30 mouse cellular contexts compared by ENCODE assay signal in genomic region chr3:3016572-3016971, GRCm38 (mm10).
DNase-seq lines count a peak whose midpoint lies in the region; ATAC-seq and TF ChIP-seq lines count a peak whose summit lies in the region.
"Had no signal": no experiment of that assay in that cellular context is flagged by ENCODE, and none has a peak within 500 bp of the region (broad histone marks: within the 10 kb centered on the region; RNA-seq: fewer than 3 reads in every experiment).

No protein-coding gene starts in this region.

- WGBS in heart, embryonic 10.5 days = 73% methylated on average over 1 of the region's 1 CpGs
- 83% methylated on average over 1 of the region's 1 CpGs for WGBS in limb, embryonic 11.5 days
- WGBS in limb, embryonic 10.5 days = 90% methylated on average over 1 of the region's 1 CpGs
- 90% methylated on average over 1 of the region's 1 CpGs for WGBS in midbrain, embryonic 12.5 days
- WGBS in midbrain, embryonic 13.5 days = 87% methylated on average over 1 of the region's 1 CpGs
- WGBS in liver, postnatal 0 days (ENCODE audit: insufficient replicate concordance) = 87% methylated on average over 1 of the region's 1 CpGs

- no peaks in the 10 kb centered on the region for H3K27me3 ChIP-seq in heart, embryonic 10.5 days (ENCODE audit: insufficient read depth, poor library complexity, severe bottlenecking)
- H3K27me3 ChIP-seq in limb, embryonic 11.5 days (ENCODE audit: control insufficient read depth, insufficient read depth, low read length) = no peaks in the 10 kb centered on the region
- no peaks in the 10 kb centered on the region for H3K27me3 ChIP-seq in limb, embryonic 10.5 days (ENCODE audit: low read depth, poor library complexity, severe bottlenecking)
- H3K27me3 ChIP-seq in midbrain, embryonic 12.5 days = no peaks in the 10 kb centered on the region
- no peaks in the 10 kb centered on the region for H3K27me3 ChIP-seq in midbrain, embryonic 13.5 days
- H3K27me3 ChIP-seq in liver, postnatal 0 days (ENCODE audit: insufficient read depth, low read length) = no peaks in the 10 kb centered on the region
- H3K27me3 ChIP-seq: embryonic facial prominence, embryonic 12.5 days; forebrain, embryonic 15.5 days; limb, embryonic 12.5 days; liver, embryonic 13.5 days had no signal

- peak; percentile 62 for DNase-seq in heart, embryonic 10.5 days (ENCODE audit: low spot score)
- no peak for DNase-seq in heart, adult 9 months (ENCODE audit: low spot score in 2 of 2)
- peak; percentile 5 for DNase-seq in limb, embryonic 11.5 days (ENCODE audit: low spot score)
- DNase-seq in limb, embryonic 10.5 days (ENCODE audit: low spot score) = no peak
- DNase-seq in liver, postnatal 0 days = peak; percentile 6
- DNase-seq: adrenal gland, postnatal 14 days; cerebellum, adult 11 months; cerebellum, adult 9-10 months; cerebellum, postnatal 36 days; gastrocnemius, postnatal 25 days; kidney, adult 8-10 months; layer of hippocampus, adult 9-11 months; liver, embryonic 13.5 days; lung, adult 2 months; lung, postnatal 10 days; midbrain, embryonic 14.5 days; right cerebral cortex, postnatal 25 days had no signal

- H3K4me3 ChIP-seq in heart, embryonic 10.5 days = no peak overlapping the region
- no peak overlapping the region for H3K4me3 ChIP-seq in limb, embryonic 11.5 days (ENCODE audit: low read depth, low read length)
- no peak overlapping the region for H3K4me3 ChIP-seq in limb, embryonic 10.5 days
- no peak overlapping the region for H3K4me3 ChIP-seq in midbrain, embryonic 12.5 days
- no peak overlapping the region for H3K4me3 ChIP-seq in midbrain, embryonic 13.5 days (replicated peaks)
- no peak overlapping the region for H3K4me3 ChIP-seq in liver, postnatal 0 days (ENCODE audit: low read depth, low read length)
- H3K4me3 ChIP-seq: embryonic facial prominence, embryonic 12.5 days; forebrain, embryonic 10.5 days; forebrain, embryonic 15.5 days; heart, adult 2 months; limb, embryonic 12.5 days; liver, embryonic 13.5 days had no signal

- no peak for TF ChIP-seq EP300 in liver, postnatal 0 days (IDR thresholded peaks at IDR 0.05; ENCODE audit: low read depth)

- TF ChIP-seq CTCF in liver, postnatal 0 days (IDR thresholded peaks at IDR 0.05; ENCODE audit: low read depth) = no peak

- H3K4me2 ChIP-seq in limb, embryonic 11.5 days (ENCODE audit: low read depth, severe bottlenecking) = no peak overlapping the region
- H3K4me2 ChIP-seq in midbrain, embryonic 12.5 days (replicated peaks) = no peak overlapping the region
- H3K4me2 ChIP-seq in midbrain, embryonic 13.5 days (replicated peaks) = no peak overlapping the region
- no peak overlapping the region for H3K4me2 ChIP-seq in liver, postnatal 0 days (ENCODE audit: low read depth, low read length)
- H3K4me2 ChIP-seq: embryonic facial prominence, embryonic 12.5 days; forebrain, embryonic 15.5 days; limb, embryonic 12.5 days; liver, embryonic 13.5 days had no signal

- peaks cover 63% of the 10 kb centered on the region for H3K9me3 ChIP-seq in heart, embryonic 10.5 days
- H3K9me3 ChIP-seq in limb, embryonic 11.5 days (ENCODE audit: control insufficient read depth, low read length) = peaks cover 54% of the 10 kb centered on the region
- peaks cover 61% of the 10 kb centered on the region for H3K9me3 ChIP-seq in limb, embryonic 10.5 days (replicated peaks)
- peaks cover 65% of the 10 kb centered on the region for H3K9me3 ChIP-seq in midbrain, embryonic 12.5 days
- peaks cover 63% of the 10 kb centered on the region for H3K9me3 ChIP-seq in midbrain, embryonic 13.5 days
- H3K9me3 ChIP-seq in liver, postnatal 0 days (ENCODE audit: low read length) = peaks cover 14% of the 10 kb centered on the region

- no peaks in the 10 kb centered on the region for H3K4me1 ChIP-seq in heart, embryonic 10.5 days
- H3K4me1 ChIP-seq in limb, embryonic 11.5 days (ENCODE audit: control insufficient read depth, insufficient read depth, low read length) = no peaks in the 10 kb centered on the region
- H3K4me1 ChIP-seq in limb, embryonic 10.5 days = no peaks in the 10 kb centered on the region
- H3K4me1 ChIP-seq in midbrain, embryonic 12.5 days = no peaks in the 10 kb centered on the region
- H3K4me1 ChIP-seq in midbrain, embryonic 13.5 days (replicated peaks) = no peaks in the 10 kb centered on the region
- H3K4me1 ChIP-seq in liver, postnatal 0 days (ENCODE audit: insufficient read depth) = no peaks in the 10 kb centered on the region
- H3K4me1 ChIP-seq: embryonic facial prominence, embryonic 12.5 days; forebrain, embryonic 10.5 days; forebrain, embryonic 15.5 days; limb, embryonic 12.5 days; liver, embryonic 13.5 days had no signal

- no peak overlapping the region for H3K9ac ChIP-seq in limb, embryonic 11.5 days (ENCODE audit: low read length)
- H3K9ac ChIP-seq in midbrain, embryonic 12.5 days (replicated peaks) = no peak overlapping the region
- H3K9ac ChIP-seq in midbrain, embryonic 13.5 days (replicated peaks) = no peak overlapping the region
- no peak overlapping the region for H3K9ac ChIP-seq in liver, postnatal 0 days (replicated peaks)
- H3K9ac ChIP-seq: embryonic facial prominence, embryonic 12.5 days; forebrain, embryonic 15.5 days; limb, embryonic 12.5 days; liver, embryonic 13.5 days had no signal

- H3K36me3 ChIP-seq in heart, embryonic 10.5 days = no peaks in the 10 kb centered on the region
- H3K36me3 ChIP-seq in limb, embryonic 11.5 days (ENCODE audit: control insufficient read depth, insufficient read depth, low read length) = no peaks in the 10 kb centered on the region
- H3K36me3 ChIP-seq in limb, embryonic 10.5 days = no peaks in the 10 kb centered on the region
- H3K36me3 ChIP-seq in midbrain, embryonic 12.5 days = no peaks in the 10 kb centered on the region
- H3K36me3 ChIP-seq in midbrain, embryonic 13.5 days = no peaks in the 10 kb centered on the region
- H3K36me3 ChIP-seq in liver, postnatal 0 days (replicated peaks; ENCODE audit: insufficient read depth, low read length) = no peaks in the 10 kb centered on the region
- H3K36me3 ChIP-seq: embryonic facial prominence, embryonic 12.5 days; forebrain, embryonic 10.5 days; forebrain, embryonic 15.5 days; G1E; limb, embryonic 12.5 days; liver, embryonic 13.5 days had no signal

- H3K27ac ChIP-seq in heart, embryonic 10.5 days = no peak overlapping the region
- H3K27ac ChIP-seq in limb, embryonic 11.5 days (replicated peaks; ENCODE audit: low read depth, low read length) = no peak overlapping the region
- no peak overlapping the region for H3K27ac ChIP-seq in limb, embryonic 10.5 days
- no peak overlapping the region for H3K27ac ChIP-seq in midbrain, embryonic 12.5 days (replicated peaks)
- H3K27ac ChIP-seq in midbrain, embryonic 13.5 days = no peak overlapping the region
- no peak overlapping the region for H3K27ac ChIP-seq in liver, postnatal 0 days (ENCODE audit: low read depth)
- H3K27ac ChIP-seq: embryonic facial prominence, embryonic 12.5 days; forebrain, embryonic 10.5 days; forebrain, embryonic 15.5 days; heart, adult 2 months; kidney, postnatal 0 days; limb, embryonic 12.5 days; liver, embryonic 13.5 days; macrophage had no signal

- no peak for ATAC-seq in limb, embryonic 11.5 days (ENCODE audit: insufficient number of reproducible peaks, low FRiP score, low TSS enrichment, low read depth)
- peak; percentile 10; the same call in 1 of the 2 replicates for ATAC-seq in midbrain, embryonic 12.5 days (ENCODE audit: low FRiP score, low read depth)
- ATAC-seq in midbrain, embryonic 13.5 days = no peak; the same call in 1 of the 2 replicates
- no peak for ATAC-seq in liver, postnatal 0 days
- no peak for ATAC-seq in erythroid progenitor cell, adult 5-6 weeks (replicated peaks; ENCODE audit: low FRiP score, poor library complexity, severe bottlenecking)
- ATAC-seq: forebrain, embryonic 15.5 days; hindbrain, embryonic 16.5 days; intestine, embryonic 16.5 days had no signal

Comparison
In these comparisons a context has a peak if more than half of its experiments do, and no peak if none do; other contexts are left out.
1. DNase-seq: peak in heart, embryonic 10.5 days (single experiment), limb, embryonic 11.5 days (single experiment) and liver, postnatal 0 days (single experiment); none in heart, adult 9 months (0 of 2) and limb, embryonic 10.5 days (single experiment).